Mouse (Mus musculus): ENCODE measurements around the gene Acp4.

- peak; percentile 90 for TF ChIP-seq ZC3H11A (IDR thresholded peaks at IDR 0.05; ENCODE audit: low read depth, low read length)
- no peak for TF ChIP-seq MAFK (IDR thresholded peaks at IDR 0.05; ENCODE audit: insufficient replicate concordance, low read length)
- TF ChIP-seq POLR2A (IDR thresholded peaks at IDR 0.05; ENCODE audit: low read depth, low read length) = no peak
- TF ChIP-seq ETS1 (conservative IDR thresholded peaks at IDR 0.05; ENCODE audit: low read depth, low read length) = no peak
- peak; percentile 44; the same call in 1 of the 2 replicates for TF ChIP-seq ELF1 (IDR thresholded peaks at IDR 0.05; ENCODE audit: low read depth, low read length)
- peak; percentile 88 to 99 for TF ChIP-seq CTCF (conservative IDR thresholded peaks at IDR 0.05 in 1 of 2, IDR thresholded peaks at IDR 0.05 in 1 of 2; ENCODE audit: low read depth in 2 of 2, low read length in 2 of 2)
- 0 out of 2 replicates have a peak, but pooled peaks have one; percentile 27 for TF ChIP-seq BHLHE40 (IDR thresholded peaks at IDR 0.05; ENCODE audit: low read depth, low read length)
- 0 out of 2 replicates have a peak, but pooled peaks have one; percentile 2 for TF ChIP-seq EP300 (IDR thresholded peaks at IDR 0.05; ENCODE audit: low read length)
- TF ChIP-seq NRF1 (IDR thresholded peaks at IDR 0.05; ENCODE audit: low read depth, low read length) = peak; percentile 45
- peak; percentile 32; the same call in 1 of the 2 replicates for TF ChIP-seq MAX (IDR thresholded peaks at IDR 0.05; ENCODE audit: low read length)
- TF ChIP-seq RAD21 (IDR thresholded peaks at IDR 0.05; ENCODE audit: low read depth, low read length) = peak; percentile 95
- TF ChIP-seq MXI1 (IDR thresholded peaks at IDR 0.05; ENCODE audit: low read depth, low read length) = no peak
Observed at GRCm38 (mm10) chr7:44262791-44263643, 5.8 kb upstream of the Acp4 start.
